ENCODE assay signal across 8 mouse cellular contexts in the genomic region with DNA sequence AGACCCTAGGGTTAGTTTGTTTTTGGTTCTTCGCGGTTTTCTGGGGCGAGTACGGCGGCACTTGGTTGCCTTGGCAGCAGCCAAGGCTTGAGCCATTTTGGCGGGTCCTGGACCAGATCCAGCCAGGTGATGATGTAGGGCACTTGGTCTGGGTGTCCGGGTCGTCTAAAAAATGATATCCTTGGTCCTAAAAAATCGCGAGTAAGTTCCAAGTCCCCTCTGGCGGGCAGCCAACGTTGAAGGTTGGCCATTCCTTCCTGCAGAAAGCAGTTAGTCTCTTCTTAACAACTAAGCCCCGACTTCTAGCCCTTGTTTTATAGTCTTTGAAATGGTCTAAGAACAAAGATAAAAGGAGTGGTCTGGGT. TPM values are rescaled to one million over a fixed set of nuclear protein-coding genes. Genes with fewer than 3 reads are reported as not detected.
DNase-seq lines count a peak whose midpoint lies in the region; ATAC-seq and TF ChIP-seq lines count a peak whose summit lies in the region.

No protein-coding gene starts in this region.

- peak overlapping the region; percentile 72 for H3K4me3 ChIP-seq in embryonic facial prominence, embryonic 10.5 days
- H3K4me3 ChIP-seq in liver, embryonic 14.5 days (ENCODE audit: insufficient read depth in 1 of 2, low read depth in 2 of 2, low read length in 2 of 2) = peak overlapping the region; percentile 54 to 75; a peak in 3 of 4 replicates

- WGBS in embryonic facial prominence, embryonic 10.5 days = 39% methylated on average over 13 of the region's 13 CpGs
- 64% methylated on average over 13 of the region's 13 CpGs for WGBS in liver, embryonic 14.5 days (ENCODE audit: insufficient replicate concordance)

- peaks cover 38% of the 10 kb centered on the region for H3K9me3 ChIP-seq in embryonic facial prominence, embryonic 10.5 days
- peaks cover 7% of the 10 kb centered on the region for H3K9me3 ChIP-seq in liver, embryonic 14.5 days (ENCODE audit: control insufficient read depth, low read length)

- peak overlapping the region; percentile 87 for H3K4me2 ChIP-seq in liver, embryonic 14.5 days (ENCODE audit: low read depth)

- no peak for TF ChIP-seq EP300 in liver, embryonic 14.5 days (IDR thresholded peaks at IDR 0.05; ENCODE audit: low read depth)

- no peak for TF ChIP-seq CTCF in liver, embryonic 14.5 days (IDR thresholded peaks at IDR 0.05; ENCODE audit: low read depth)

- peaks cover 43% of the 10 kb centered on the region for H3K36me3 ChIP-seq in embryonic facial prominence, embryonic 10.5 days (replicated peaks)
- no peaks in the 10 kb centered on the region for H3K36me3 ChIP-seq in liver, embryonic 14.5 days (replicated peaks; ENCODE audit: control insufficient read depth, insufficient read depth, low read depth)

- H3K9ac ChIP-seq in liver, embryonic 14.5 days (replicated peaks) = no peak overlapping the region

- H3K27me3 ChIP-seq in embryonic facial prominence, embryonic 10.5 days (replicated peaks; ENCODE audit: low read depth, poor library complexity, severe bottlenecking) = no peaks in the 10 kb centered on the region
- H3K27me3 ChIP-seq in liver, embryonic 14.5 days (ENCODE audit: control insufficient read depth, insufficient read depth, low read length) = no peaks in the 10 kb centered on the region

- peaks cover 14% of the 10 kb centered on the region for H3K4me1 ChIP-seq in embryonic facial prominence, embryonic 10.5 days
- H3K4me1 ChIP-seq in liver, embryonic 14.5 days (replicated peaks; ENCODE audit: control insufficient read depth in 2 of 2, insufficient read depth in 2 of 2, low read length in 1 of 2) = peaks cover 0 to 4% of the 10 kb centered on the region in 2 experiments; a peak in 1 of 4 replicates

- no peak for ATAC-seq in liver, embryonic 14.5 days (ENCODE audit: insufficient read depth)
- no peak for ATAC-seq in frontal cortex, adult (ENCODE audit: low TSS enrichment)

- peak; percentile 48 for DNase-seq in right cerebral cortex, postnatal 14 days
- DNase-seq in right cerebral cortex, adult 18-20 months = no peak
- no peak for DNase-seq in embryonic facial prominence, embryonic 10.5 days (ENCODE audit: low spot score)
- DNase-seq in heart, postnatal 4 days = peak; percentile 67
- no peak for DNase-seq in liver, embryonic 14.5 days (ENCODE audit: low read depth in 3 of 3, low spot score in 3 of 3)
- peak; percentile 27 for DNase-seq in skeletal muscle tissue, adult 2 months (ENCODE audit: low read depth, low spot score)
- no peak for DNase-seq in frontal cortex, adult 2 months (ENCODE audit: extremely low spot score in 1 of 2, low spot score in 1 of 2)

- H3K27ac ChIP-seq in embryonic facial prominence, embryonic 10.5 days (replicated peaks) = peak overlapping the region; percentile 86
- H3K27ac ChIP-seq in liver, embryonic 14.5 days = no peak overlapping the region

RNA-seq across cellular contexts. Expression of a gene that starts 7.1 kb away (rescaled TPM):
- polyA plus RNA-seq in embryonic facial prominence, embryonic 10.5 days (2016; fragmentation: Nextera tagmentation; extraction: Ambion mirVana) = 55.1 and 57.6 TPM in 2 replicates
- 10 to 100 TPM; 16.4 to 19.9 TPM for total RNA-seq in heart, postnatal 4 days (2021)
- 13.2 and 21.3 TPM in 2 replicates for polyA plus RNA-seq in liver, embryonic 14.5 days (2012; rRNA removed)
- 21.6 and 23.1 TPM in 2 replicates for polyA plus RNA-seq in liver, embryonic 14.5 days (2014; fragmentation: Nextera tagmentation; extraction: Ambion mirVana)
- 35.7 and 36.4 TPM in 2 replicates for polyA plus RNA-seq in frontal cortex, adult 2 months (2012; rRNA removed)

RNA-seq across cellular contexts. Expression of a gene that starts 7.3 kb away (rescaled TPM):
- 123 and 124 TPM in 2 replicates for polyA plus RNA-seq in embryonic facial prominence, embryonic 10.5 days (2016; fragmentation: Nextera tagmentation; extraction: Ambion mirVana)
- 10 to 100 TPM; 43.4 to 46.3 TPM for total RNA-seq in heart, postnatal 4 days (2021)
- polyA plus RNA-seq in liver, embryonic 14.5 days (2012; rRNA removed) = 8.9 and 21.2 TPM in 2 replicates
- 56.8 and 59.6 TPM in 2 replicates for polyA plus RNA-seq in liver, embryonic 14.5 days (2014; fragmentation: Nextera tagmentation; extraction: Ambion mirVana)
- 23.0 and 26.8 TPM in 2 replicates for polyA plus RNA-seq in frontal cortex, adult 2 months (2012; rRNA removed)

RNA-seq across cellular contexts. Expression of a gene that starts 27.2 kb away (rescaled TPM):
- 4.5 and 6.0 TPM in 2 replicates for polyA plus RNA-seq in embryonic facial prominence, embryonic 10.5 days (2016; fragmentation: Nextera tagmentation; extraction: Ambion mirVana)
- total RNA-seq in heart, postnatal 4 days (2021) = 1 to 10 TPM; 7.8 to 9.3 TPM
- polyA plus RNA-seq in liver, embryonic 14.5 days (2012; rRNA removed) = 12.6 and 26.4 TPM in 2 replicates
- polyA plus RNA-seq in liver, embryonic 14.5 days (2014; fragmentation: Nextera tagmentation; extraction: Ambion mirVana) = 18.3 and 23.8 TPM in 2 replicates
- 8.6 and 9.8 TPM in 2 replicates for polyA plus RNA-seq in frontal cortex, adult 2 months (2012; rRNA removed)

Comparison
In these comparisons a context has a peak if more than half of its experiments do, and no peak if none do; other contexts are left out.
1. DNase-seq: peak in right cerebral cortex, postnatal 14 days (single experiment), heart, postnatal 4 days (single experiment) and skeletal muscle tissue, adult 2 months (single experiment); none in right cerebral cortex, adult 18-20 months (single experiment), embryonic facial prominence, embryonic 10.5 days (single experiment), liver, embryonic 14.5 days (0 of 3) and frontal cortex, adult 2 months (0 of 2).